Mouse (Mus musculus) midbrain, postnatal 0 days (tissue): Measurements from ENCODE around the gene Surf2. TPM values are rescaled to one million over a fixed set of nuclear protein-coding genes. Genes with fewer than 3 reads are reported as not detected.

Source experiments
- ATAC-seq: fragments of 200-750 bp; cut with Nextera tagmentation; 2 replicates; pipeline ENCODE4 v1.8.0; 2017; ENCODE audit warnings: moderate number of reproducible peaks, mild to moderate bottlenecking, moderate TSS enrichment, moderate library complexity; ENCODE audit not compliant: low FRiP score
- DNase-seq: peaks from one replicate; pipeline ENCODE4 v3.0.0-alpha.2; 2015; ENCODE audit warnings: low spot score
- H3K27ac ChIP-seq: fragments of 300-500 bp; sonication (generic); 2 replicates; pipeline ENCODE4 v1.5.1; 2014; ENCODE audit warnings: low read depth, mild to moderate bottlenecking, low read length, mixed read lengths
- H3K27me3 ChIP-seq: fragments of 300-500 bp; sonication (generic); 2 replicates; pipeline ENCODE4 v1.6.1; 2014; ENCODE audit warnings: low read length, control low read depth, mixed read lengths; ENCODE audit not compliant: insufficient read depth
- H3K36me3 ChIP-seq: fragments of 300-500 bp; sonication (generic); 2 replicates; pipeline ENCODE4 v1.6.1; 2014; ENCODE audit warnings: low read length, control low read depth, mixed read lengths; ENCODE audit not compliant: insufficient read depth
- H3K4me1 ChIP-seq: fragments of 300-500 bp; sonication (generic); 2 replicates; pipeline ENCODE4 v1.6.1; 2014; ENCODE audit warnings: mild to moderate bottlenecking, control low read depth, antibody characterized with exemption, low read length, mixed read lengths; ENCODE audit not compliant: insufficient read depth
- H3K4me2 ChIP-seq: fragments of 300-500 bp; sonication (generic); 2 replicates; pipeline ENCODE4 v1.6.1; 2014; ENCODE audit warnings: low read depth, mild to moderate bottlenecking, low read length, mixed read lengths; ENCODE audit not compliant: poor library complexity, severe bottlenecking
- H3K4me3 ChIP-seq: fragments of 300-500 bp; sonication (generic); 2 replicates; pipeline ENCODE4 v1.5.1; 2014; ENCODE audit warnings: low read depth, mild to moderate bottlenecking, low read length, moderate library complexity
- H3K9ac ChIP-seq: fragments of 300-500 bp; sonication (generic); replicated peaks from 2 replicates; pipeline ENCODE4 v1.6.1; 2014; ENCODE audit warnings: mild to moderate bottlenecking, low read length, moderate library complexity, mixed read lengths; ENCODE audit not compliant: poor library complexity, severe bottlenecking
- H3K9me3 ChIP-seq: fragments of 300-500 bp; sonication (generic); 2 replicates; pipeline ENCODE4 v1.6.1; 2016; ENCODE audit warnings: low read length, control low read depth
- CTCF ChIP-seq: IDR thresholded peaks from 2 replicates; pipeline ENCODE4 v1.5.1; 2016; ENCODE audit warnings: antibody characterized with exemption, mild to moderate bottlenecking
- WGBS: fragments of 180-500 bp; shearing (Covaris S2); extraction: QIAGEN DNeasy Blood & Tissue Kit; methylation state at CpG from one replicate; pipeline ENCODE4 v1.1.7; 2014; 5-methylcytosine and 5-hydroxymethylcytosine counted together
- polyA plus RNA-seq: library from polyadenylated mRNA; unstranded; fragments of >200 nt; fragmentation: Nextera tagmentation; extraction: Ambion mirVana; gene quantifications from 2 replicates; pipeline ENCODE4 v1.2.1, GENCODE M21; 2015
- total RNA-seq: library from RNA; depleted of rRNA; stranded (reverse); fragments of >200 nt; gene quantifications from 2 replicates; pipeline ENCODE4 v1.2.3, GENCODE M21; 2014

The Surf2 gene
- total and polyA plus RNA-seq, 2 experiments from 2014 or later: 27.5 to 55.2 TPM

DNA sequence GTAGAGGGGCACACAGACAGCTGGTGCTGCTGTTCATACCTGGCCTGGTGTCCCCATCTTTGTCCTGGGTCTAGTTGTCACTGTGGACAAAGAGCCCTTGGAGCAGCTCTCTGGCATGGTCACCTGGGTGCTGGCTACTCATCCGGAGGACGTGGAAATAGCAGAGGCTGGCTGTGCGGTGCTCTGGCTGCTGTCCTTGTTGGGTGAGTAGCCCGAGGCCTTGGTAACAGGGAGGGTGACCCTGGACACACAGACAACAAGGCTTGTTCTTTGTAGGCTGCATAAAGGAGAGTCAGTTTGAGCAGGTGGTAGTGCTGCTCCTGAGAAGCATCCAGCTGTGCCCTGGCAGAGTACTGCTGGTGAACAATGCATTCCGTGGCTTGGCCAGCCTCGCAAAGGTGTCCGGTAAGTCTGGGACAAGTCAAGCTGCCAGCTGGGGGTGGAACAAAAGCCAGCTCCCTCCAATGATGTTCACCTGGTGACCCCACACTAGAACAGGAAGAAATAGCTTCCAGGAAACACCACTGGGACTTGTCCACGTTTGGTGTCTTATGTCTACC, 35.3 kb downstream of the Surf2 start:
- Histone ChIP-seq H3K9me3 (no peaks in the 10 kb centered on the region), H3K27ac (no peak overlapping the region), H3K36me3 (peaks cover 52% of the 10 kb centered on the region), H3K27me3 (no peaks in the 10 kb centered on the region), H3K4me3 (no peak overlapping the region), H3K4me1 (no peaks in the 10 kb centered on the region), H3K9ac (no peak overlapping the region), H3K4me2 (no peak overlapping the region)
- no peak for DNase-seq
- no peak for ATAC-seq
- 88% methylated on average over 8 of the region's 8 CpGs for WGBS
- TF ChIP-seq CTCF: no peak

DNA sequence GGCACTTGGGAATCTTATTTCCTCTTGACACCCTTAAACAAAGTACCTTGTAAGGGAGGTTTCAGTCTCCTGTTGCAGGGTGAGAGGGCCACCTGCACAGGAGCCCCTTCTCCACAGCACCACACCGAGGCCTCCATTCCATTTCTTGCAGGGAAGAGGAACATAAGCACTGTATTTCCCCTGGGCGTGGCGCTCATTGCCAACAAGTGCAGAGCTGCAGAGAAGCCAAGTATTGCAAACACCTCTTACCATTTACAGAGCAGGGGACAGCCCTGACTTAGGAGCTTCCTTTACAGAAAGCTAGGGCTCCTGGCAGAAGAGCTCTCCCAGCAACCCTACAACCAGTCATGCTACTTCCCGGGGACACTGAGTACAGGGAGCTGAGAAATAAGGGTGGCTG, 36.0 kb downstream of the Surf2 start:
- H3K36me3 ChIP-seq: peaks cover 57% of the 10 kb centered on the region
- DNase-seq (no peak), ATAC-seq (no peak)
- 91% methylated on average over 4 of the region's 4 CpGs for WGBS
- H3K27me3 ChIP-seq: no peaks in the 10 kb centered on the region
- H3K27ac ChIP-seq: no peak overlapping the region
- no peak overlapping the region for H3K9ac ChIP-seq
- H3K9me3 ChIP-seq: no peaks in the 10 kb centered on the region
- no peak overlapping the region for H3K4me2 ChIP-seq
- no peak for TF ChIP-seq CTCF
- no peak overlapping the region for H3K4me3 ChIP-seq
- no peaks in the 10 kb centered on the region for H3K4me1 ChIP-seq

DNA sequence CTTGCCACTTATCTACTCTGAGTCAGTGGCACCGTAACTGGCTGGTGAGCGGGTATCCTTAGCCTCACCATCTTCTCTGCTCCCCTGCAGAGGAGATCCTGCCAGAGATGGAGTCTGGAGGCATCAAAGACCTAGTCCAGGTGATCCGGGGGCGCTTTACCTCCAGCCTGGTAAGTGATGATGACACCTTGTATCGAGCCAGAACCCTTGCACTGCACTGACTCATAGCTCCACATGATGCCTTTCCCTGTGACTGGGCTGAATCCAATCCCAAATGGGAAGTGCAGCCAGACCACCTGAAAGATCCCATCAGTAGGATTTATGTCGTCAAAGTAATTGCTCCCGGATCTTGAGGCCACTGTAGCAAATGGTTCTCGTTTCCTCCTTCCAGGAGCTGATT, 36.7 kb downstream of the Surf2 start:
- Histone ChIP-seq H3K4me2 (no peak overlapping the region), H3K9ac (no peak overlapping the region), H3K36me3 (peaks cover 58% of the 10 kb centered on the region), H3K27me3 (no peaks in the 10 kb centered on the region), H3K9me3 (no peaks in the 10 kb centered on the region), H3K4me1 (no peaks in the 10 kb centered on the region), H3K27ac (no peak overlapping the region), H3K4me3 (no peak overlapping the region)
- WGBS: 94% methylated on average over 8 of the region's 8 CpGs
- TF ChIP-seq CTCF: no peak
- DNase-seq (no peak), ATAC-seq (no peak)

DNA sequence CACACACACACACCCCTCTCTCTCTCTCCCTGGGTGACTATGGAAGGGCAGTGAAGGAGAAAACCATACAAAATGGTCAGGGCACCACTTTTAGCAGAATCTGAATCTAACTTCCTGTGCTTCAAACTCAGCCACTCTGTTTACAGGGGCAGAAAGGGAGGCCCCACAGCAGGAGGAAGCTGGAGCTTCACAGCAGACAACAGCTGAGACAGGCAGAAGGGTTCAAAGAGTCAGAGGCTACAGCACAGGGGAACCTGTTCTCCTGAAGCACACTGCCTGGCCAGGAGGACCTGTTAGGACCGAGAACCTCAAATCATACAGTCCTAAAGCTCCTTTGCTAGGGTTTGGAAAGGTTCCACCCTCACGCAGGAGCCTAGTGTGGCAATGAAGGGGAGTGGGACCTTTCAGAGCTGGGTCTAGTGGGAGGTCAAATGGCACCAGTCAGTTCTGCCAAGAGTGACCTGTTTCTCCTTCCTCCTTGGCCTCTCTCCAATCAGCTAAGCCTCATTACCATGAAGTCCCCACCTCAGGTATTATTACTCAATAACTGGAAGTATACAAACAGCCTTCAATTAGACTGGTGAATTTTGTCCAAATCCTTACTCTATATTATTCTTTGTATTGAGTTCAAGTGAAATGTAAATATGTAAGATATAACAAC, 38.7 kb downstream of the Surf2 start:
- Histone ChIP-seq H3K9ac (no peak overlapping the region), H3K4me3 (no peak overlapping the region), H3K4me1 (no peaks in the 10 kb centered on the region), H3K9me3 (no peaks in the 10 kb centered on the region), H3K36me3 (peaks cover 65% of the 10 kb centered on the region), H3K27ac (no peak overlapping the region), H3K27me3 (no peaks in the 10 kb centered on the region), H3K4me2 (no peak overlapping the region)
- ATAC-seq (no peak), DNase-seq (no peak)
- TF ChIP-seq CTCF: no peak
- WGBS: 93% methylated on average over 2 of the region's 2 CpGs

DNA sequence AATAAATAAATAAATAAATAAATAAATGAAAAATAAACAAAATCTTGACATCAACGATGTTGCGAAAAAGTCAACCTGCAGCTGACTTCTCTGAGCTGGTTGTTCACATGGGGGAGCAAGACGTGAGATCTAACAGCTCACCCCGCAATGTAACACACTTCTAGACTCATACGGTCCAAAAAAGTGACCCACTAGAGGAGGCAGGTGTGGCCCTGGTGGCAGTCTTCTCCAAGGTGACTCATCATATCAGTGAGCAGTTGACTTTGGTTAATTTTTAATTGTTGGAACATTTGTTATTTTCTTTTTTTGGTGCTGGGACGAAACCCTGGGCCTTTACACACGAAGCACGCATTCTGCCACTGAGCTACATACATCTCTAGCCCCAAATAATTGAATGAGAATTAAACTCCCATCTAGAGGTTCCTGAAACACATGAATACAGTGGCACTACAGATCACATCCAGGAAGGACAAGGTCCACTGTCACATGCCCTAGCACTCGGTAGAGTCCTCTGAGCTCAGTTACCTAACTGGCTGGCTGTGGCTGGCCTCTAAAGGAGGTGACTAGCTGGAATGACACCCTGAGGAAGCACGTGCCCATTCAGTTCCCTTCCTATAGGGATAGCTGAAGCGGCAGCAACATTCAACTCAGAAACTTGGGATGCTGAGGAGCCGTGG, 40.8 kb downstream of the Surf2 start:
- Histone ChIP-seq H3K4me3 (no peak overlapping the region), H3K9ac (no peak overlapping the region), H3K4me1 (peaks cover 6% of the 10 kb centered on the region), H3K36me3 (peaks cover 62% of the 10 kb centered on the region), H3K27me3 (no peaks in the 10 kb centered on the region), H3K27ac (no peak overlapping the region), H3K4me2 (no peak overlapping the region), H3K9me3 (no peaks in the 10 kb centered on the region)
- 94% methylated on average over 12 of the region's 12 CpGs for WGBS
- ATAC-seq: no peak
- no peak for DNase-seq
- TF ChIP-seq CTCF: no peak

DNA sequence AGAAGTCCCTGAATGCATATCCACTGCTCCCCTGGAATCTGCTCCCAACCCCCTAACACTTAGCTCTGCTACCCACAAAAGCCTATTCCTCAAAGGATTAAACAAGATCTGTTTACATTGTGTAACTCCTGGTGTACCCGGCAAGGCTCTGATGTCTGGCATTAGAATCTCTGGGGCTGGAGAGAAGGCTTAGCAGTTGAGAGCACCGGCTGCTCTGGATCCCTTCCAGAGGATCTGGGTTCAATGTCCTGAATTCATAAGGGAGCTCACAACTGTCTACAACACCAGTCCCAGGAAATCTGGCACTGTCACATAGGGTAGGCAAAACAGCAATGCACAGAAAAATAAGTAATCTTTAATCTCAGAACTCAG, 41.3 kb downstream of the Surf2 start:
- no peaks in the 10 kb centered on the region for H3K9me3 ChIP-seq
- H3K27ac ChIP-seq: no peak overlapping the region
- ATAC-seq (no peak), DNase-seq (no peak)
- H3K9ac ChIP-seq: no peak overlapping the region
- H3K4me3 ChIP-seq: no peak overlapping the region
- no peaks in the 10 kb centered on the region for H3K27me3 ChIP-seq
- 80% methylated on average over 2 of the region's 2 CpGs for WGBS
- peaks cover 56% of the 10 kb centered on the region for H3K36me3 ChIP-seq
- H3K4me2 ChIP-seq: no peak overlapping the region
- no peak for TF ChIP-seq CTCF
- peaks cover 8% of the 10 kb centered on the region for H3K4me1 ChIP-seq
